Mouse (Mus musculus): ENCODE data around the gene Eif1ad. TPM values are rescaled to one million over a fixed set of nuclear protein-coding genes. Genes with fewer than 3 reads are reported as not detected.
"Not testable (repeated sequence)": the region's sequence is repeated elsewhere in the genome, so short reads cannot be mapped to it uniquely, and the experiment has no call there.

Gene Eif1ad
- total RNA-seq, 4 experiments from 2014 or later: 16.3 to 18.8 (median 17.9) TPM

DNA sequence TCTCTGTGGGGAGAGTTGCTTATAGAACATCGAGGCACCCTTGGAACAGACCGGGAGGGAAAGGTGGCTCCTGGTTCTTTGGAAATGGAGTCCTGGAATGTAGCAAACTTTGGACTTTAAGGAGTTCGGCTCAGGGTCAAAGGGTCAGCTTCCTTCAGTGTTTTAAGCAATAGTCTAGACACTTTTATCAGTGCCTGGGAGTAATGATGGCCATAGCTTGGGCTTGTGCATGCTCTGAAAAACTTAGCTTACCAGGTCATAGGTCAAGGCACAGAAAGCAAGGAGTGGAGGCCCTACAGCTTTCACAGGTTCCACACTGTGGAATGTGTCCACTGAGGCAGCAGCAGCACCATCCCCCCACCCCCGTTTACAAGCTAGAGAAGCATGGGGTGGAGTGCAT lies 8.2 kb downstream of the Eif1ad start:
- no peak for DNase-seq (ENCODE audit: low spot score in 2 of 2)

DNA sequence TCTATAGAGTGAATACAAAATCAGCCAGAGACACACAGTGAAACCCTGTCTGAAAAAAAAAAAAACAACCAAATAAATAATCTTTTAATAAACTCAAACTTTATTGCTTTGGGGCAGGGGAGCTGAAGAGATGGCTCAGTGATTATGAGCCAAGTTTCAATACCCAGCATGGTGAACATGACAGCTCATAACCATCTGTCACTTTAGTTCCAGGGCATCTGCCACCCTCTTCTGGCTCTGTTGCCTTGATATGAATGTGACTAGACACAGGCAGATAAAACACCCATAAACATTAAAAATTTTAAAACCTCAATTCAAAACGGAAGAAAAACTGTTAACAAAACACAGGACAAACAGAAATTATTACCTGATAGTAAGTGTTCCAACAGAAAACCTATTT lies 10.9 kb downstream of the Eif1ad start:
- no peak for DNase-seq (ENCODE audit: low spot score in 2 of 2)

DNA sequence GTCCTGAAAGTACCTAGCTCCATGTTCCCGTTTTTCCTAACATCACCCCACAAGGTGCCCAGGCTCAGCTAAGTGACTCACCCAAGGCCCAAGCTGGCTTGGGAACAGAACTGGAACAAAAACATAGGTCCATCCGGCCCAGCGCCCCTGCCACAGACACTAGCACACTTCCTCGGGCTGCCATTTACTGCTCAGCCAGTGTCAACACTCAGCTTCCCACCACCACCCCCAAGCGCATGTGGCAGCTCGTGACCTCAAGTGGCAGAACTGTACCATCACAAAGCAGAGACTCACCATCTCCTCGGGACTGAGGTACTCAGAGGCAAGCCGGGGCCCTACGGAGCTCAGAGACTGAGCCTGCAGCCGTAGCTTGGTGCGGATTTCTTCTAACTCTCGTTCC lies 16.8 kb downstream of the Eif1ad start:
- DNase-seq (ENCODE audit: low spot score in 2 of 2): no peak

DNA sequence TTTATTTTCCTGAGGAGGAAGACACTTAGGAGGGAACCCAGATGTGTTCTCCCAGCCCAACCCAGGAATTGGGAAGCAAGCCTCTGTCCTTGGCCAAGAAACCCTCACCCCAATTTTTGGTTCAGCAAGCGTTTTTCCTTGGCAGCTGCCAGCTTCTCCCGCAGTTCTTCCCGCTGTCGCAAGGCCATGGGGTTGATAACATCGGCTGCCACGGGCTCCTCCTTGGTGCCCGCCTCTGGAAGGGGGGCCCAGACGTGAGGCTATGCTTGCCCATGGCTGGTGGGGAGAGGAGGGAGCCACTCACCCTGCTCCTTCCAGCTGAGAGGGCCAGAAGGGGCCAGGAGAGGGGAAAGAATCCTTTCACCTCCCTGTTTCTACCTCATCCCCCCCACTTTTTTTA lies 18.2 kb downstream of the Eif1ad start:
- DNase-seq (ENCODE audit: low spot score in 2 of 2): no peak

DNA sequence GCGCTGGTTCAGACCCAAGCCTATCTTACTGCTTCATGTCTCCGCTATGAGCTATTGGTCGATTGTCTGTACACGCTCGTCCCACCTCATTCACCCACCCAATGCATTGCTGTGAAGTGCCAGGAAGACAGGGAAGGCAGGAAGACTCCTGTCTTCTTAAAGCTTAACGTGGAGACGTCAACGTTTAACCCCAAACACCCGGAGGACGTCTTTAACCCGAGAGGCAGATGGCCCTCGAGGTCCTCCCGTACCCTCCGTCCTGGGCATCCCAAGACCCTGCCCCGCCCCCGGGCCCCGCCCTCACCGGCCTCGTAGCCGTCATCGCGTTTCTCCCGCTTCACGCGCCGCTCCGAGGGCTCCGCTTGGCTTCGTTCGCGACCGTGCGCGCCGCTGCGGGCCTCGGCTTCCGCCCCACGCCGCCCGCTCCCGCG lies 21.5 kb downstream of the Eif1ad start:
- no peak for DNase-seq (ENCODE audit: low spot score in 2 of 2)

DNA sequence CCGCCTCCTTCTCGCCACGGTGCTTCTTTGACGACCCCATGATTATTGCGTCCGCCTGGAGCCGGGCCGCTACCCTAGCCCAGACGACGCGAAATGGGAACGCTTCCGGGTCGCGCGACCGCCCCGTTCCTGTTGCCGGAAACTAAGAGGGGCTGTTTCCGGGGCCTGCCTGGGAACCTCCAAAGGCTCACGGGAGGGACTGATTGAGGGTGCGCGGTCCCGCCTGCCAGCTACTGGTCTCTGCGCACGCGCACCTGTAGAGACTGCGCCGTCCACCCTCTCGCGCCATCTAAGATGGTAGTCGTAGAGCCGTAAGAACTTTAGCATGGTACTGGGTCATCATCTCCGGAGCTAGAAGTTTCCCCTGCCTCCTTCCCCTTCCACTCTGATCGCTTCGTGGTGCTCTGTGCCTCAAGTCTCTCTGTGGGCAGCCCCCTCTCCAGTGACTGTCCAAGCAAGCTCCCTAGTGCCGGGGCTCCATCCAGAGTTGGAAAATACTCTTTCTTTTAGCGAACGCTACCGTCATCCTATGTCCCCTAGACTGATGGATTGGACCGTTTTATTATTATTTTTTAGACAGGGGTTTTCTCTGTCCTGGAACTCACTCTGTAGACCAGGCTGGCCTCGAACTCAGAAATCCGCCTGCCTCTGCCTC lies 22.2 kb downstream of the Eif1ad start, which contains the start of gene Sart1:
Gene Sart1, minus strand, starts transcription at position 116 of the 655 bp plus-strand sequence.
- peak; percentile 86 to 94 for DNase-seq (ENCODE audit: low spot score in 2 of 2)

DNA sequence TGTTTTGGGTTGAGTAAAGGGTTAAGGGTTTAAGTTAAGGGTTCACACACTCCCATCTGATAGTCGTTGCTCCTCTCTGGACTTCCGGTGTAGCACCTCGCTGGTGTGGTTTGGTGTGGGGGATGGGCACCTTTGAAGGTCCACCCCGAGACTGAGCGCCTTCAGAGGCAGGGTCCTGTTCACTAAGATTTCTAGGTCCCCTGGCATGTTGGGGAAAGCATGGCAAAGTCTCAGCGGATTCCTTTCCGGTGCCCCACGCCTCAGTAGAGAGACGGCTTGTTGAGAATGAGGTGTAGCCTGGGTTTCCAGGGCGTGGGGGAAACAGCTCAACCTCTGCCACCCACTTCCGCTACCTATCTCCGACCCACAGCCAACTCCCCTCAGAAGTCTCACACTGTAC lies 23.1 kb downstream of the Eif1ad start:
- no peak for DNase-seq (ENCODE audit: low spot score in 2 of 2)

DNA sequence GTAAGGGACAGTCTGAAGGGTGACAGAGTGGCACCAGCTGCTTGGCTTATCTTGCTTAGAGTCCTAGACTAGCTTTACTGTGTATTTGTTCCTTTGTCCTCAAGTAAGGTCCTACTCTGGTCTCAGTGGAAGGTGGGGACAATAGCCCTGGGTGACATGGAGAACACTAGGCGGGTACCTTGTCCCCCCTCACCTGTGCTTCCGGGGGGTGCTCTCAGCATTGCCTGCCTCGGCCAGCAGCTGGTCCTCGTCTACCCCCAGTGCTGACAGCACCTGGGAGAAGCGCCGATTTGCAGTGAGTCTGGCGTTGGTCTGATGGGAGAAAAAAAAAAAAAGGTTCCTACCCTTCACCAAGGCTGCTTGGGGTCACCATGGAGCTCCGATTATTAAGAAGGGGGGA lies 23.9 kb downstream of the Eif1ad start:
- no peak for DNase-seq (ENCODE audit: low spot score in 2 of 2)

DNA sequence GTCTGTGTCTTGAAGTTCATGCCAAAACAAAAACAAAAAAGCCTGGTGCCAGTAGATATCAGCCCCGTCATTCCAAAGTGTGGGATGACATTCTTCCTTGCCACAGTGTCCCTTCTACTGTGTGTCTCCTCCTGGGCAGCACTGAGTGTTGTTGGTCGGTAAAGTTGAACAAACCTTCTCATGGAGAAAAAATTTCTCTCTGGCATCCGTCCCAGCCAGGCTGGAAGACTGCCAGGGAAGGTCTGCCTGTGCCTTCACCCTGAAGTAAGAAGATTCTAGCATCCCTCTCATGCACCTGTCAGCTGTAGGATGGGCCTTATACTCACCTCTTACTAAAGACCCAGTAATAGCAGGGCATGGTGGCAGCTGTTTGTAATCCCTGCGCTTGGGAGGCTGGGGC lies 26.4 kb downstream of the Eif1ad start:
- no peak for DNase-seq (ENCODE audit: low spot score in 2 of 2)

DNA sequence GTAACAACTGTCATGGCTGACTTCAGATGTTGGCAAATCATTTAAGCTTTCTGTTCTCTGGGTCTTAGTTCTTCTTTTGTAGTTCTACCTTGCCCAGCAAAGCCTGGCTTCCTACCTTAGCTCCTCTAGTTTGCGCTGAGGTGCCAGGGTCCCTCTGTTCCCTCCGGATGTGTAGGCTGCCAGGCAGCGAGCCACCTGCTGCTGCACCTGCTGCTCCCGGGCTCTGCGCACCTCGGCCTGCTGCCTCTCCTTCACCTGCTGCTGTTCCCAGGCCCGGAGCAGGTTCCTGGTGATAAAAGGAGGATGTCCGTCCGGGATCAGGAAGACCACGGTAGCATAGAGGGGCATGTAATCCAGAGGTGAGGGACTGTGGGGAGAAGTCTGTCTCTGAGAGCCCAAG lies 27.6 kb downstream of the Eif1ad start:
- DNase-seq (ENCODE audit: low spot score in 2 of 2): no peak

DNA sequence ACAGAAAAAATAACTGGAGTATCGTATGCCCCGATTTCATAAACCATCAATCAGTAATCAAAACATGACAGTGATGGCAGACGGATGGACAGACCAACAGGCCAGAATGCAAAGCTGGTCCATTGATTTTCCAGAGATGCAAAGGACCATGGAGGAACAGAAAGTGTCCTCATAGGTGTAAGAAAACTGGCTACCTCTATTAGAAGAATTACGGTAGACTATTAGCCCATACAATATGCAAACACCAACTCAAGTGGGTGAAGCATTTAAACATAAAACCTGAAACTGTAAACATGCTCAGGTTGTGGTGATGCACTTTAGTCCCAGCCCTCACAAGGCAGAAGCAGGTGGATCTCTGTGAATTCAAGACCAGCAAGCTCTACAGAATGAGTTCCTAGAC lies 28.8 kb downstream of the Eif1ad start:
- no peak for DNase-seq (ENCODE audit: low spot score in 2 of 2)

DNA sequence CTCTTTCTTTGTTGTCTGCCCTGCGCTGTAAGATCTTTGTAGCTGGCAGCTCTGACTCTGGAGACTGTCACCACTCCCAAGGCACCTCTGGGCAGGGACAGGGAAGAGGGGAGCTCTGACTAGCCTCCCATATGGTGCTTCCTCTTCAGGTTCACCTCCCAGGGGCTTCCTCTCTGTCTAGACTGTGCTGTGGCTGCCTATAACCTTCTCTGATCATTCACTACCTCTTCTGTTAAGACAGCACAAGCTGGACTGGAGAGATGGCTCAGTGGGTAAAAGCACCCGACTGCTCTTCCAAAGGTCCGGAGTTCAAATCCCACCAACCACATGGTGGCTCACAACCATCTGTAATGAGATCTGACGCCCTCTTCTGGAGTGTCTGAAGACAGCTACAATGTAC lies 34.5 kb downstream of the Eif1ad start:
- not testable (repeated sequence) for DNase-seq (ENCODE audit: low spot score in 2 of 2)

DNA sequence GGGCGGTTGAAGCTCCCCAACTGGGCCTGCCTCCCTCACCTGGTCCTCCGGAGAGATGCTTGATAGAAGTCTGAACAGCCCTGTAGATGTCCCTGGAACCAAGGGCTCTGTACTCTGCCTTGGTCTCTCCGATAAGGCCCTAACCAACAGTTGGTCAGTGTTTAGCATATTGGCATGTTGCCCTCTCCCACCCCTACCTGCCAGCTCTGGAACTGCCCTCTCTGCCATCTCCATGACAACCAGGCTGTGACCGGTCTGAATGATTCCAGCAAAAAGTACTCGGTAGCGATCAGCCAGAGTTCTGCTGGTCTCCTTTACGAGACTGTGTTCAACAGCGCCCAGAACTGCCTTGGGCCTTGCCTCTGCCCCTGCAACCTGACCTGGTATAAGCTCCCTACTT lies 35.8 kb downstream of the Eif1ad start, which contains the start of gene Tsga10ip:
Gene Tsga10ip, minus strand, starts transcription at position 234 of the 400 bp plus-strand sequence.
- no peak for DNase-seq (ENCODE audit: low spot score in 2 of 2)

DNA sequence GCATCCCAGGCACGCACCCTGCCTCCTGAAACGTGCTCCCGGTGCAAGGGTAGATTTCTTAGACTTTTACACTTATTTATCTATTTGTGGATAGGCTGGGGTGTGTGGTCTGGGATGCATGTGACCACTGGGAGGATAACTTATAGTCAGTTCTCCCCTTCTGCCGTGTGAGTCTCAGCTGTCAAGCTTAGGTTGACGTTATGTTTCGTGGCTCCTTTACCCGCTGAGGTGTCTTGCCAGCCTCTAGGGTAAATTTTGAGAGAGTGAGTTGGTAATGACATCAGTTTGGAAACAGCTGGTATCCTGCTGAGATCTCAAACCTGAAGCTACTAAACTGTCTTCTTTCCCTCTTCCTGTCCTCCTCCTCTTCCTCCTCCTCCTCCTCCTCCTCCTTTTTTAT lies 39.4 kb downstream of the Eif1ad start:
- DNase-seq (ENCODE audit: low spot score in 2 of 2): no peak

DNA sequence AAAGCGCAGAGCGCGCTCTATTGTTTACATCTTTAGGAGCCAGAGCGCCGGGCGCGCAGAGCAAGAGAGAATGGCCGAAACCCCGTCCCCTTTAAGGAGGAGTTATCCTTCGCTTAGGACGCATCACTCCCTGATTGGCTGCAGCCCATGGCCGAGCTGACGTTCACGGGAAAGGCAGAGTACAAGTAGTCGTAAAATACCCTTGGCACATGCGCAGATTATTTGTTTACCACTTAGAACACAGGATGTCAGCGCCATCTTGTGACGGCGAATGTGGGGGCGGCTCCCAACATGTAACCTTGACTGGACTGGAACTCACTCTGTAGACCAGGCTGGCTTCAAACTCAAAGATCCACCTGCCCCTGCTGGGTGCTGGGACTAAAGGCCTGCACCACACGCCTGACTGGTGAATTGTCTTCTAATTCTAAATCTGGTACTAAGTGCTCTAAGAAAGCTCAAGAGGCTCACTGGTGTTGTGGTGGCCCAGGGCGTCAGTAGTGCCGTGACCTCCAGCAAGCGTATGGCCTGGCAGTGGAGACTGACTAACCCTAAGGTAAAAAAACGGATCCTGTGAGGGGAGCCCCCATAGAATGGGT lies 40.1 kb downstream of the Eif1ad start:
- DNase-seq (ENCODE audit: low spot score in 2 of 2): peak in 1 of 2 experiments; percentile 59

DNA sequence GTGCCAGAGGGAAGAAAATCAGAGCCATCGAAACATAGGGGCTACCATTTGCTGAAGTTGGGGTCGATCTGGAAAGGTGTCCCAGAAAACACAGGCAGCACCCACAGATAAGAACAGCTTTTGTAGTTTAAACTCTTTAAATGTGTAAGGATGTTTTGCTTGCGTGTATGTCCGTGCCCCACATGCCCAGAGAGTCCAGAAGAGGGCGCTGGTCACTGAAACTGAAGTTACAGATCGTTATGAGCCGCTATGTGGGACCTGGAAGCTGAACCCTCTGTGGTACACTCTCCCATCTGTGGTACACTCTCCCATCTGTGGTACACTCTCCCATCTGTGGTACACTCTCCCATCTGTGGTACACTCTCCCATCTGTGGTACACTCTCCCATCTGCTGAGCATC lies 40.6 kb downstream of the Eif1ad start:
- peak; percentile 60 to 70 for DNase-seq (ENCODE audit: low spot score in 2 of 2)

DNA sequence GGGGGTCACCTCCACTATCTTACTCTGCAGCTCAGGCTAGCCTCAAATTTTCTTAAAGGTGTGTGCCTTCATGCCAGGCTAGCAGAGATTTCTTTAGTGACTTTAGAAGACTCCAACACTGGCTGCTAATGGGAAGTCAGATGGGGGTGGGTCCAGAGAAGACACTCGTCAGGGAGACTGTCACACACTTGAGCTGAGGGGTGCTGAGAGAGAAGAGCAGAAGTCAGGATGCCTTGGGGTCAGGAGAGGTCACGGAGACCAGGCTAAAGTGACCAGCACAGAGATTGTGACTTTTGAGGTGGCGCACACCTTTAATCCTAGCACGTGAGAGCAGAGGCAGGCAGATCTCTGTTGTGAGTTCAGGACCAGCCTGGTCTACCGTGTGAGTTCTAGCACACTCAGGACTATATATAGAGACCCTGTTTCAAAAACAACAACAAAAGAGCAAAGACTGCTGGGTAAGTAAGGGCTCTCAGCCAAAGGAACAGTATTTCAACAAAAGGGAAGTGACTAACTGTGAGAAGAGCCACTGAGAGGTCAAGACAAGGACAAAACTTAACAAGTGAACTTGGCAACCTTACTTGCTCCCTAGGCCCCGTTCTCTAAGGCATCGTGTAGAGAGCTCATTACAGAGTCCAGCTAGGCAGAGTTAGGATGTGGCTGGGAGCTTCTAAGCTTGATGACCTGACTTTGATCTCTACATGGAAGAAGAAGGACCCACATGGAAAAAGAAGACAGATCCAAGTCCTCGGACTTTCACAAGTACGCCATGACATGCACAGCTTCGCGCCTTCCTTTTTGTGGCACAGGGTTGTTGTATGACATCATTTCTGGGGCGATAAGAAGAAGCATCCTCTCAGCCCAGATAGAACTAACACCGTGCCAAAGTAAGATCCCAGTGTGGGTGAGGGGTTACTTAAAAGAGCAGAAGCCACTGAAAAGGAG lies 41.8 kb downstream of the Eif1ad start:
- DNase-seq (ENCODE audit: low spot score in 2 of 2): no peak

DNA sequence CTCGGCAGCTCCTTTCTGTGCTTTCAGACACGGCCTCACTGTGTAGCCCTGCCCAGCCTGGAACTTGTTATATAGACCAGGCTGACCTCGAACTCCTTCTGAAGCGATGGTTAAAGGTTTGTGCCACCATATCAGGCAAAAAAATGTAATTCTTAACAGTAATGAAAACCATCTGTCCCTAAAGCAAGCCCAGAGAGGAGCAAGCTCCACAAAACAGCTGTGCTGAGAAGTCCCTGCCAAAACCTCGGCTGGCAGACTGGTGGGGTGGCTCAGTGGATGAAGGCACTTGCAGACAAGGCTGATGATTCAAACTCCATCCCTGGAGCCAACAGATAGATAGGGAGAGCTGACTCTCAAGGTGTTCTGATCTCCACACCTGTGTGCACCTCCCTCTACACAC lies 42.5 kb downstream of the Eif1ad start:
- no peak for DNase-seq (ENCODE audit: low spot score in 2 of 2)

DNA sequence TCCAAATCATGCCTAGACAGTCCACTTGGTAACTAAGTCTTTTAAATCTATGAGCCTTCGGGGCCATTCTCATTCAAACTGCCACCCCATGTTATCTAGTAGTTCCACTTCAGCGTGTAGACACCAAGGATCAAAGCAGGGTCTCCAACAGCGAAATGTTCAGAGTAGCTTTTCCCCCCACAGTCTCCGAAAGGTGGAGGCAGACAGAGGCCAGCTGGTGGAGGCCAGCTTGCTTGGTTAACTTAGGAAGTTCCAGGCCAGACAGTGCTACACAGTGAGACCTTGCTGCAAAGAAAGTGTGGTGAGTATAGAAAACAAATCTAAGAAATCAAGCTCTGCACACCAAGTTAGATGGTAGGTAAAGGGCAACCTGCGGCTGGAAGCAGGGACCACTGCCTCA lies 44.1 kb downstream of the Eif1ad start:
- DNase-seq (ENCODE audit: low spot score in 2 of 2): no peak

DNA sequence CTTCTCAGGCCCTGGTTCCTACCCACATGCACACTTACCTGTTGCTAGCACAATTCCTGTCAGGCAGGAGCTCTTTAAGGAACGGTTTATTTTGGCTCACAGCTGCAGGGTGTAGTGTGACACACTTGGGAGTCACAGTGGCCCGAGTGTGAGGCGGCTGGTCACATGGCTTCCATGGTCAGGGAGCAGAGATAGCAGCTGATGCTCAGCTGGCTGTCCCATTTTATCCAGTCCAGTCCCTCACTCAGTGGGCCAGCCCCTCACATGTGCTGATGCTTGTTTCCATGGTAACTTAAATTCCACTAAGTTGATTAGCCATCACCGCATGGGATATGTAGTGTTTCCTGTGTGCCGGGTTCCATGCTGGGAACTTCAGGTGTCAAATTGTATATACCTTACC lies 45.4 kb downstream of the Eif1ad start:
- peak; percentile 49 to 62 for DNase-seq (ENCODE audit: low spot score in 2 of 2)

DNA sequence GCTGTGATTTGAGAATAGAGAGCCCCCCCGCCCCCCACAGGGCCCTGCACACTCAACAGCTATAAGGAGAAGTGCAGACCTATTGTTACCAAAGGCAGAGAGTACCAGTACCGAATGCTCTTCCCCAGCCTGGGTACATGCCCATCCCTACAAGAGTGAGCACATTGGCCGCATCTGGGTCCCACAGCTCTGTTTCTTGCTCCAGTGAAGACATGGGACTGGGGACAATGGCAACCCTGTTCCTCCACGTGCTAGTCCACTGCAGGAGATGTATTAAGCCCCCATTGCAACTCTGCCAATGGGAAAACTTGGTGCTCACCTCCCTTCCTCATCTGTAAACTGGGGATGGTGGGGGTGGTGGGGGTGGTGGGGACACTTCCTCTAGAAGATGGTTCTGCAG lies 47.3 kb downstream of the Eif1ad start:
- no peak for DNase-seq (ENCODE audit: low spot score in 2 of 2)

DNA sequence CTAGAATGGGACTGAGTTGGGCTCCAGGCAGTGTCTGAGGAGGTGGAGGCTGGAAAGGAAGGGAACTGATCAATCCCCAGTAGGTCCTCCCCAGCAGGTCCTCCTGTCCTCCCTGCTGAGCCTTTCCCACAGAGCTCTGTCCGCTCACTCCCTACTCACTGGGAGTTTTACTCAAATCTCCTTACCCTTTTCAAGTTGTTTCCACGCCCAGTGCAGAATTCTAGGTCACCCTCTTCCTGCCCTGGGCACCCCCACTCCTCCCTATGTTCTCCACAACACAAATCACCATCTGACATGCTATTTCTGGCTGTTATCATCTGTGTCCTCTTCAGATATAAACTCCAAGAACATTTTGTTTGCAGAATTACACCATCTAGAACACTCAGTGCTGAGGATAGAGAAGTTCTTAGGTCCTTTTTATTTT lies 48.0 kb downstream of the Eif1ad start:
- DNase-seq (ENCODE audit: low spot score in 2 of 2): peak; percentile 50 to 51
